Mouse (Mus musculus) heart, embryonic 12.5 days (tissue): ENCODE measurements around the gene Csmd2. TPM values are rescaled to one million over a fixed set of nuclear protein-coding genes. Genes with fewer than 3 reads are reported as not detected.
A peak's percentile ranks its signal among the peaks of the same experiment; 100 is the strongest.
"Not testable (repeated sequence)": the region's sequence is repeated elsewhere in the genome, so short reads cannot be mapped to it uniquely, and the experiment has no call there.

Experiments
- ATAC-seq: fragments of 200-750 bp; cut with Nextera tagmentation; 2 replicates; pipeline ENCODE4 v1.8.0; 2017; ENCODE audit warnings: moderate TSS enrichment, moderate library complexity; ENCODE audit not compliant: insufficient number of reproducible peaks, low FRiP score
- H3K27ac ChIP-seq: fragments of 300-500 bp; sonication (generic); 2 replicates; pipeline ENCODE4 v1.5.1; 2016; ENCODE audit warnings: mild to moderate bottlenecking, moderate library complexity; ENCODE audit not compliant: poor library complexity, severe bottlenecking
- H3K27me3 ChIP-seq: fragments of 300-500 bp; sonication (generic); replicated peaks from 2 replicates; pipeline ENCODE4 v1.6.1; 2016; ENCODE audit warnings: mild to moderate bottlenecking, moderate library complexity
- H3K36me3 ChIP-seq: fragments of 300-500 bp; sonication (generic); 2 replicates; pipeline ENCODE4 v1.6.1; 2016; ENCODE audit warnings: mild to moderate bottlenecking, moderate library complexity
- H3K4me1 ChIP-seq: fragments of 300-500 bp; sonication (generic); replicated peaks from 2 replicates; pipeline ENCODE4 v1.6.1; 2016; ENCODE audit warnings: mild to moderate bottlenecking
- H3K4me2 ChIP-seq: fragments of 300-500 bp; sonication (generic); 2 replicates; pipeline ENCODE4 v1.6.1; 2016; ENCODE audit warnings: mild to moderate bottlenecking, moderate library complexity
- H3K4me3 ChIP-seq: fragments of 300-500 bp; sonication (generic); 2 replicates; pipeline ENCODE4 v1.5.1; 2016; ENCODE audit warnings: mild to moderate bottlenecking
- H3K9ac ChIP-seq: fragments of 300-500 bp; sonication (generic); 2 replicates; pipeline ENCODE4 v1.6.1; 2016; ENCODE audit warnings: mild to moderate bottlenecking, moderate library complexity
- H3K9me3 ChIP-seq: fragments of 300-500 bp; sonication (generic); replicated peaks from 2 replicates; pipeline ENCODE4 v1.6.1; 2016; ENCODE audit warnings: mild to moderate bottlenecking, moderate library complexity
- WGBS: fragments of 180-500 bp; shearing (Covaris S2); methylation state at CpG from one replicate; pipeline ENCODE4 v1.1.7; 2016; 5-methylcytosine and 5-hydroxymethylcytosine counted together
- polyA plus RNA-seq: library from polyadenylated mRNA; unstranded; fragments of >200 nt; fragmentation: Nextera tagmentation; extraction: Ambion mirVana; gene quantifications from 2 replicates; pipeline ENCODE4 v1.2.1, GENCODE M21; 2016

Gene Csmd2
- polyA plus RNA-seq, 1 experiment from 2014 or later, result 0.06 TPM

- Histone ChIP-seq H3K4me2 (no peak overlapping the region), H3K27ac (no peak overlapping the region), H3K4me1 (no peaks in the 10 kb centered on the region), H3K4me3 (no peak overlapping the region), H3K9ac (no peak overlapping the region), H3K27me3 (no peaks in the 10 kb centered on the region), H3K9me3 (no peaks in the 10 kb centered on the region), H3K36me3 (no peaks in the 10 kb centered on the region)
- no peak for ATAC-seq
- WGBS, result 77% methylated on average over 1 of the region's 1 CpGs
These were observed 61.1 kb downstream of the Csmd2 start for GRCm38 (mm10) chr4:128048716-128049115.

DNA sequence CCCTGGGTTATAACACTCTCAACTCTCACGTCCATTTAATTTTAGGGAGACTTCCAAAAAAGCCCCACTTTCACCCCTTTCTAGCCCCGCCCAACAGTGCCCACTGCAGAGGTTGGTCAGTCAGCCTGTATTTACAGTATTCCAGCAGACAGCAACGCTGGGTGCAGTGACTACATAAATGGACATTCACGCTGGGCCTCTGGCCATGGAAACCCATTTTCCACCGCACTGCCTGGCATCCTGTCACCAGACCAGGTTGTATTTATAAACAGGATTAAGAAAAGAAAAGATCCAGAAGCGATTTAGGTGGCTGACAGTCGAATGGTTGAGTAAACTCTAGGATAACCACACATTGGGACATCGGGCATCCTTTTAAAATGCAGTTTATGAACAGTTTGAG lies 65.0 kb downstream of the Csmd2 start:
- no peak overlapping the region for H3K4me3 ChIP-seq
- H3K9ac ChIP-seq, result no peak overlapping the region
- no peaks in the 10 kb centered on the region for H3K36me3 ChIP-seq
- no peak overlapping the region for H3K27ac ChIP-seq
- no peaks in the 10 kb centered on the region for H3K4me1 ChIP-seq
- WGBS, result 67% methylated on average over 8 of the region's 8 CpGs
- no peak overlapping the region for H3K4me2 ChIP-seq
- ATAC-seq, result no peak
- no peaks in the 10 kb centered on the region for H3K27me3 ChIP-seq
- H3K9me3 ChIP-seq, result no peaks in the 10 kb centered on the region

GRCm38 (mm10) chr4:128061274-128061673 lies 73.6 kb downstream of the Csmd2 start:
- H3K4me1 ChIP-seq, H3K4me3 ChIP-seq, H3K4me2 ChIP-seq, H3K27ac ChIP-seq, H3K36me3 ChIP-seq, H3K9me3 ChIP-seq, H3K9ac ChIP-seq, ATAC-seq, H3K27me3 ChIP-seq: not testable (repeated sequence)
- 45% methylated on average over 2 of the region's 2 CpGs for WGBS

- WGBS, result 78% methylated on average over 9 of the region's 9 CpGs
- Histone ChIP-seq H3K9me3 (0 out of 2 replicates have a peak, but pooled peaks cover 4% of the 10 kb centered on the region), H3K27me3 (no peaks in the 10 kb centered on the region), H3K4me3 (no peak overlapping the region), H3K36me3 (no peaks in the 10 kb centered on the region), H3K4me2 (no peak overlapping the region), H3K4me1 (no peaks in the 10 kb centered on the region), H3K9ac (no peak overlapping the region), H3K27ac (no peak overlapping the region)
- ATAC-seq, result no peak
These were observed 79.5 kb downstream of the Csmd2 start for GRCm38 (mm10) chr4:128067189-128067588.

DNA sequence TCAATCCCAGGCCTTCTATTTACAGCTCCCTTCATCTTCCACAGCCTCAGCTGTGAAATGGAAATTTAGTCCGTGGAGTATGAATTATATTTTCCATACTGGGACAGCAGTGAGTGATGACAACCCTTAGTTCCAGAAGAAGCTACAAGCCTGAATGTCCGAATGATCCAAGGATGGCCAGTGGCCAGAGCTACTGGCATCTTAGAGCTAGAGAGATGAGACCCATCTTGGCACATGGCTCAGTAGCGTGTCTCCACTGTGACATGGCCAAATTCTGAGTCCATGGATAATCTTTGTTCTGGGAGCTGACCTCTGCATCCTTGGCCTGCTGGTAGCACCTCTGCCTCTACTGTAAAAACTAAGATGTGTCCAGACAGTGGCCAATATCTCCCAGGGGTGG lies 96.8 kb downstream of the Csmd2 start:
- H3K9me3 ChIP-seq, result no peaks in the 10 kb centered on the region
- 80% methylated on average over 3 of the region's 3 CpGs for WGBS
- no peaks in the 10 kb centered on the region for H3K36me3 ChIP-seq
- H3K27ac ChIP-seq, result no peak overlapping the region
- no peak overlapping the region for H3K4me2 ChIP-seq
- ATAC-seq, result no peak
- no peak overlapping the region for H3K4me3 ChIP-seq
- no peaks in the 10 kb centered on the region for H3K27me3 ChIP-seq
- no peak overlapping the region for H3K9ac ChIP-seq
- H3K4me1 ChIP-seq, result peaks cover 5% of the 10 kb centered on the region; the same call in 1 of the 2 replicates

GRCm38 (mm10) chr4:128085096-128085495 lies 97.4 kb downstream of the Csmd2 start:
- H3K27me3 ChIP-seq, result no peaks in the 10 kb centered on the region
- H3K27ac ChIP-seq, result no peak overlapping the region
- H3K4me3 ChIP-seq, result no peak overlapping the region
- no peak overlapping the region for H3K9ac ChIP-seq
- ATAC-seq, result no peak
- H3K36me3 ChIP-seq, result no peaks in the 10 kb centered on the region
- H3K9me3 ChIP-seq, result no peaks in the 10 kb centered on the region
- peaks cover 5% of the 10 kb centered on the region; the same call in 1 of the 2 replicates for H3K4me1 ChIP-seq
- no peak overlapping the region for H3K4me2 ChIP-seq
- WGBS, result 65% methylated on average over 8 of the region's 8 CpGs

DNA sequence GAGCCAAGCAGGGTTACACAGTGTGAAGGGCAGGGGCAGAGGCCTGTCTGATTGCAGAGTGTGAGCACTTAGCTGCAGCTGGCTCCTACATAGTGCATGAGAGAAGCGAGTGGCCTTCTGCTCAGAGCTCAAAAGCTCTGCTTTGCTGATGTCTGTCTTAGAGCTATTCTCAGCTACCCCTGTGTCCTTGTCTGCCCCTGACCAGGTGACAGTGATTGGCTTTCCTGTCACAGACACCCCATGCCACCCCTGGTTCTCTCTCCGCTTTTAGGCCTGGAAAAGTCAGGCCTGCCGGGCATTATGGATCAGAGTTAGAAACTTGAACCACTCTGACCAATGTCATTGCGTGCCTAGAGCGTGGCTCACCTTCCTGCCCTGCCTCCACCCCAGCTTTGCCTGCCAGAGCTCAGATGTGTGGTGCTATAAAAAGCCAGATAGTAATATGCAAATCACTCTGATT lies 99.5 kb downstream of the Csmd2 start:
- H3K27me3 ChIP-seq, result no peaks in the 10 kb centered on the region
- no peak overlapping the region for H3K9ac ChIP-seq
- WGBS, result 54% methylated on average over 5 of the region's 5 CpGs
- H3K27ac ChIP-seq, result peak overlapping the region; percentile 43
- no peak overlapping the region for H3K4me2 ChIP-seq
- H3K4me1 ChIP-seq, result peaks cover 5% of the 10 kb centered on the region; the same call in 1 of the 2 replicates
- ATAC-seq, result peak; percentile 64
- H3K4me3 ChIP-seq, result no peak overlapping the region
- no peaks in the 10 kb centered on the region for H3K36me3 ChIP-seq
- H3K9me3 ChIP-seq, result no peaks in the 10 kb centered on the region

- H3K4me1 ChIP-seq, result peaks cover 5% of the 10 kb centered on the region; the same call in 1 of the 2 replicates
- 64% methylated on average over 3 of the region's 3 CpGs for WGBS
- no peak overlapping the region for H3K9ac ChIP-seq
- no peaks in the 10 kb centered on the region for H3K27me3 ChIP-seq
- no peak overlapping the region for H3K4me2 ChIP-seq
- no peaks in the 10 kb centered on the region for H3K36me3 ChIP-seq
- no peaks in the 10 kb centered on the region for H3K9me3 ChIP-seq
- no peak for ATAC-seq
- no peak overlapping the region for H3K4me3 ChIP-seq
- H3K27ac ChIP-seq, result peak overlapping the region; percentile 43; the same call in 1 of the 2 replicates
These were observed 100.0 kb downstream of the Csmd2 start for GRCm38 (mm10) chr4:128087704-128088103.

DNA sequence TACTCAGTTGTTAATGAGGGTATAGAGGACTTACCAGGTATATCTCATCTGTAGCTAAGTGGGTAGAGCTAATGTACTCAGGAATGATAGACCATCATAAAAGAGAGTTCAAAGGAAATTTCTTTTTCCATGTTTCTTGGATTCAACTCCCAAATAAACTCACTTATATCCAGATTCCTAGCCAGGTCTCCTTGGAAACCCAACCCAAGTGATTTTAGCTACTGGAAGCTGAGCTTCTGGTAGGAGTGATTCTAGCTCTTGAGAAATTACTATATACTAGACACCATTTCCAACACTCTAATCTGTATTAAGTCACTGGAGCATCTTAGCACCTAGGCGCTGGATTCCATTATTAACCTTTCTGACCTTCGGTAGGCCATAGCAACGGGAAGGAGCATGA lies 100.6 kb downstream of the Csmd2 start:
- Histone ChIP-seq H3K9ac (no peak overlapping the region), H3K9me3 (no peaks in the 10 kb centered on the region), H3K27ac (no peak overlapping the region), H3K4me2 (no peak overlapping the region), H3K4me3 (no peak overlapping the region), H3K4me1 (peaks cover 5% of the 10 kb centered on the region; the same call in 1 of the 2 replicates), H3K27me3 (no peaks in the 10 kb centered on the region), H3K36me3 (no peaks in the 10 kb centered on the region)
- 80% methylated on average over 3 of the region's 3 CpGs for WGBS
- ATAC-seq, result no peak

DNA sequence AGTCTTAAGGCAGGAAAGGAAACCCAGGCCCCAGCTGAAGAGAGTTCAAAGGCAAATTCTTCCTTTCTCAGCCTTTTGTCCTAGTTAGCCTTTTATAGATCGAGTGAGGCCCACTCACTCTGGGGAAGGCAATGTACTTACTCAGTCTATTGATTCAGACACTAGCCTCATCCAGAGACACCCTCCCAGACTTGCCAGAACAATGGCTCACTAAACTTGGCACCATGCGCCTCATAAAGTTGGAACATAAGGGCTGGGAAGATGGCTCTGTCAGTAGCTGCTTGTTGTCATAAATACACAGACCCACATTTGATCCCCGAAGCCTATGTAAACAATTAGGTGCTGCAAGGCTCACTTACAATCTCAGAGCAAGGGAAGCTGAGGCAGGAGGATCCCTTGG lies 104.3 kb downstream of the Csmd2 start:
- no peak overlapping the region for H3K27ac ChIP-seq
- H3K27me3 ChIP-seq, result no peaks in the 10 kb centered on the region
- no peak overlapping the region for H3K4me2 ChIP-seq
- WGBS, result 77% methylated on average over 3 of the region's 3 CpGs
- H3K9ac ChIP-seq, result no peak overlapping the region
- H3K4me3 ChIP-seq, result no peak overlapping the region
- no peaks in the 10 kb centered on the region for H3K9me3 ChIP-seq
- ATAC-seq, result no peak
- peaks cover 5% of the 10 kb centered on the region; the same call in 1 of the 2 replicates for H3K4me1 ChIP-seq
- H3K36me3 ChIP-seq, result no peaks in the 10 kb centered on the region

DNA sequence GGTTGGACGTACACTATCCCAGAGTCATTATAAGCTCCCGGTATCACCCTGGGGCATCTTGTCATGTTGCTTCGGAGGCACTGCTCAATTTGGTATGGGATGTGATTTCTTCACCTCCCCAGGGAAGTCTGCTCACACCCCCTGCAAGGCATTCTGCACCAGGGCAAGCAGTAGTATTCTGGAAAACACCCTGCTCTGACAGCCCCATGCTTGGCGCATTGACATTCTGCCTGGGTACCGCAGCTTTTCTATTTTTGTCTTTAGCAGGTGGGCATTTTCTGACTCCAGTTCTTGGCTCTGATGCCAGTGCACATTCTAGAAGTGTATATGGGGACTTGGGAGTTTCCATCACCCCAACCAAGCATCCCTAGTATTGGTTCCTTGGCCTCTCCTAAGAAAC lies 111.9 kb downstream of the Csmd2 start:
- no peak overlapping the region for H3K27ac ChIP-seq
- peaks cover 8% of the 10 kb centered on the region; the same call in 1 of the 2 replicates for H3K27me3 ChIP-seq
- ATAC-seq, result no peak
- H3K4me3 ChIP-seq, result no peak overlapping the region
- WGBS, result 76% methylated on average over 5 of the region's 5 CpGs
- H3K9ac ChIP-seq, result no peak overlapping the region
- no peaks in the 10 kb centered on the region for H3K4me1 ChIP-seq
- no peak overlapping the region for H3K4me2 ChIP-seq
- no peaks in the 10 kb centered on the region for H3K36me3 ChIP-seq
- no peaks in the 10 kb centered on the region for H3K9me3 ChIP-seq

GRCm38 (mm10) chr4:128100541-128100940 lies 112.9 kb downstream of the Csmd2 start:
- Histone ChIP-seq H3K27ac (no peak overlapping the region), H3K4me3 (no peak overlapping the region), H3K9me3 (no peaks in the 10 kb centered on the region), H3K4me2 (no peak overlapping the region), H3K9ac (no peak overlapping the region), H3K36me3 (no peaks in the 10 kb centered on the region), H3K4me1 (no peaks in the 10 kb centered on the region), H3K27me3 (peaks cover 8% of the 10 kb centered on the region; the same call in 1 of the 2 replicates)
- ATAC-seq, result no peak
- WGBS, result 77% methylated on average over 5 of the region's 5 CpGs
